Mouse (Mus musculus): Measurements from ENCODE around the gene Klhdc4. TPM values are rescaled to one million over a fixed set of nuclear protein-coding genes. Genes with fewer than 3 reads are reported as not detected.

Gene Klhdc4
- total RNA-seq, 2 experiments from 2014 or later: 25.8 to 30.5 TPM

- DNase-seq (ENCODE audit: low spot score in 2 of 2): no peak
Measured at GRCm38 (mm10) chr8:121850436-121850820, 21.1 kb upstream of the Klhdc4 start.

GRCm38 (mm10) chr8:121850018-121850417 lies 20.6 kb upstream of the Klhdc4 start:
- peak; percentile 75 to 80 for DNase-seq (ENCODE audit: low spot score in 2 of 2)

GRCm38 (mm10) chr8:121849303-121849702 lies 19.9 kb upstream of the Klhdc4 start:
- no peak for DNase-seq (ENCODE audit: low spot score in 2 of 2)

- no peak for DNase-seq (ENCODE audit: low spot score in 2 of 2)
Measured at GRCm38 (mm10) chr8:121848495-121848894, 19.1 kb upstream of the Klhdc4 start.

- DNase-seq (ENCODE audit: low spot score in 2 of 2): no peak
Measured at GRCm38 (mm10) chr8:121847987-121848386, 18.6 kb upstream of the Klhdc4 start.

- no peak for DNase-seq (ENCODE audit: low spot score in 2 of 2)
Measured at GRCm38 (mm10) chr8:121847261-121847822, 18.0 kb upstream of the Klhdc4 start.

- DNase-seq (ENCODE audit: low spot score in 2 of 2): no peak
Measured at GRCm38 (mm10) chr8:121846815-121847214, 17.4 kb upstream of the Klhdc4 start.

GRCm38 (mm10) chr8:121844765-121845164 lies 15.4 kb upstream of the Klhdc4 start:
- DNase-seq (ENCODE audit: low spot score in 2 of 2): no peak

GRCm38 (mm10) chr8:121843184-121843733 lies 13.9 kb upstream of the Klhdc4 start:
- DNase-seq (ENCODE audit: low spot score in 2 of 2): no peak

GRCm38 (mm10) chr8:121842064-121842955 lies 12.9 kb upstream of the Klhdc4 start:
- DNase-seq (ENCODE audit: low spot score in 2 of 2): no peak

GRCm38 (mm10) chr8:121841242-121841641 lies 11.9 kb upstream of the Klhdc4 start:
- peak; percentile 77 to 81 for DNase-seq (ENCODE audit: low spot score in 2 of 2)

GRCm38 (mm10) chr8:121832503-121832902 lies 3.1 kb upstream of the Klhdc4 start:
- DNase-seq (ENCODE audit: low spot score in 2 of 2): peak; percentile 78 to 86

GRCm38 (mm10) chr8:121832061-121832460 lies 2.7 kb upstream of the Klhdc4 start:
- no peak for DNase-seq (ENCODE audit: low spot score in 2 of 2)

- DNase-seq (ENCODE audit: low spot score in 2 of 2): no peak
Measured at GRCm38 (mm10) chr8:121829777-121830362, 501 bp upstream of the Klhdc4 start.

GRCm38 (mm10) chr8:121828376-121829023 lies 869 bp downstream of the Klhdc4 start:
- DNase-seq (ENCODE audit: low spot score in 2 of 2): no peak

- no peak for DNase-seq (ENCODE audit: low spot score in 2 of 2)
Measured at GRCm38 (mm10) chr8:121827726-121828125, 1.6 kb downstream of the Klhdc4 start.

GRCm38 (mm10) chr8:121821770-121822169 lies 7.6 kb downstream of the Klhdc4 start:
- no peak for DNase-seq (ENCODE audit: low spot score in 2 of 2)

GRCm38 (mm10) chr8:121821320-121821719 lies 8.0 kb downstream of the Klhdc4 start:
- no peak for DNase-seq (ENCODE audit: low spot score in 2 of 2)

- no peak for DNase-seq (ENCODE audit: low spot score in 2 of 2)
Measured at GRCm38 (mm10) chr8:121820840-121821239, 8.5 kb downstream of the Klhdc4 start.

- no peak for DNase-seq (ENCODE audit: low spot score in 2 of 2)
Measured at GRCm38 (mm10) chr8:121818226-121818625, 11.1 kb downstream of the Klhdc4 start.

GRCm38 (mm10) chr8:121811931-121812570 lies 17.3 kb downstream of the Klhdc4 start:
- peak in 1 of 2 experiments; percentile 42 for DNase-seq (ENCODE audit: low spot score in 2 of 2)
